Mouse (Mus musculus) liver, embryonic 11.5 days (tissue): ENCODE measurements around the gene Cd72. TPM values are rescaled to one million over a fixed set of nuclear protein-coding genes. Genes with fewer than 3 reads are reported as not detected.
A peak's percentile ranks its signal among the peaks of the same experiment; 100 is the strongest.

Experiments
- ATAC-seq: fragments of 200-750 bp; cut with Nextera tagmentation; replicated peaks from 2 replicates; pipeline ENCODE4 v1.8.0; 2017; ENCODE audit warnings: moderate number of reproducible peaks, mild to moderate bottlenecking, moderate TSS enrichment, moderate library complexity; ENCODE audit not compliant: low FRiP score
- DNase-seq: peaks from one replicate; pipeline ENCODE4 v3.0.0-alpha.2; 2017; ENCODE audit warnings: low spot score
- H3K27ac ChIP-seq: fragments of 300-500 bp; sonication (generic); 2 replicates; pipeline ENCODE4 v1.5.1; 2014; ENCODE audit warnings: mild to moderate bottlenecking, low read depth, low read length, control low read depth
- H3K27me3 ChIP-seq: fragments of 300-500 bp; sonication (generic); replicated peaks from 2 replicates; pipeline ENCODE4 v1.6.1; 2014; ENCODE audit warnings: low read length, mixed read lengths; ENCODE audit not compliant: control insufficient read depth, insufficient read depth
- H3K36me3 ChIP-seq: fragments of 300-500 bp; sonication (generic); 2 replicates; pipeline ENCODE4 v1.6.1; 2014; ENCODE audit warnings: mild to moderate bottlenecking, low read length, moderate library complexity, mixed read lengths; ENCODE audit not compliant: control insufficient read depth, insufficient read depth
- H3K4me1 ChIP-seq: fragments of 300-500 bp; sonication (generic); replicated peaks from 2 replicates; pipeline ENCODE4 v1.6.1; 2014; ENCODE audit warnings: low read length, mixed read lengths; ENCODE audit not compliant: control insufficient read depth, insufficient read depth
- H3K4me2 ChIP-seq: fragments of 300-500 bp; sonication (generic); 2 replicates; pipeline ENCODE4 v1.6.1; 2014; ENCODE audit warnings: mild to moderate bottlenecking, control low read depth, moderate library complexity
- H3K4me3 ChIP-seq: fragments of 300-500 bp; sonication (generic); 2 replicates; pipeline ENCODE4 v1.5.1; 2014; ENCODE audit warnings: low read depth, low read length, control low read depth
- H3K9ac ChIP-seq: fragments of 300-500 bp; sonication (generic); 2 replicates; pipeline ENCODE4 v1.6.1; 2014; ENCODE audit warnings: low read depth, low read length, control low read depth
- H3K9me3 ChIP-seq: fragments of 300-500 bp; sonication (generic); 2 replicates; pipeline ENCODE4 v1.6.1; 2016; ENCODE audit warnings: low read length, inconsistent platforms, mixed read lengths; ENCODE audit not compliant: control insufficient read depth
- whole genome bisulfite sequencing: fragments of 180-500 bp; shearing (Covaris S2); extraction: QIAGEN DNeasy Blood & Tissue Kit; methylation state at CpG from one replicate; pipeline ENCODE4 v1.1.7; 2014; 5-methylcytosine and 5-hydroxymethylcytosine counted together
- polyA plus RNA-seq: library from polyadenylated mRNA; unstranded; fragments of >200 nt; fragmentation: Nextera tagmentation; extraction: Ambion mirVana; gene quantifications from 2 replicates; pipeline ENCODE4 v1.2.1, GENCODE M21; 2014

The Cd72 gene
- 1.2 and 1.3 TPM in 2 replicates for polyA plus RNA-seq

DNA sequence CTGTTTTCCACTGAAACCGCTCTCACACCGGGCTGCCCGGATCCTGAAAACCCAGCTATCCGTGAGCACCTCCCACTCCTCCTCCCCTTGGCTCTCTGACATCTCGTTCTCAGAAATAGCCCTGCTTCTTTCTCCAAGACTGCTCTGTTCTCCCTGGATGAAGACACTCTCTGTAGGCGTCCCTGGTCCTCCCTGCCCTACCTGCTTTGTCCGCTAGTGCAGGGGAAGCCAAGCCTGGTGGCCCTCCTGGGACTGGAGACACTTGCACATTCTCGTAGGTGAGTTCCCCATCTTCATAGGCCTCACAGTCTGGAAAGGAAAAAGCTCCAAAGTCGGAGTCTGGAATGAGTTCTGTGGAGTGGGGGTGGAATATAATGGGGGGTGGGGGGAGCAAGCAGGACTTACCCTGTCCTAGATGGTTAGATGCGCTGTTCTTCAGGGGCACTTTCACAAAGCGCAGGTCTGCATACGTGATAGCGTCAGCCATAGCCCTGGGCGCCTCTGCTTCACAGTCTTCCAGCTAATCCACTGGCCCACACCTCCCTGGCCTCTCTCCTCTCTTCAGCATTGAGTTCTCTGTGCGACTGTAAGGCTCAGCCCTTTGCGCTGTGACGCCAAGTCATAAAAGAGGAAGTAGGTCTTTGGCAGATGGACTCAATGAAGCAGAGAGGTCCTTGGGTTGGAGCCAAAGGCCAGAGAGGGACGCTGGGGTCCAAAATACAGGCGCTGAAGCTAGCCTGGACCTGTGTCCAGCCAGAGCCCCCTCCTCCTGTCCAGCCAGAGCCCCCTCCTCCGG lies at the start of gene Cd72:
Gene Cd72 (minus strand): TSS at position 588 of the 796 bp plus-strand sequence.
- Histone ChIP-seq H3K4me2 (peak within 1 kb of the TSS; percentile 48), H3K4me1 (no peaks in the 10 kb centered on the region; the same call in 1 of the 2 replicates), H3K27me3 (peaks cover 35% of the 10 kb centered on the region), H3K27ac (no peak within 1 kb of the TSS), H3K9ac (no peak within 1 kb of the TSS), H3K9me3 (no peaks in the 10 kb centered on the region), H3K36me3 (no peaks in the 10 kb centered on the region), H3K4me3 (peak within 1 kb of the TSS; percentile 21)
- no peak for ATAC-seq
- no peak for DNase-seq
- WGBS: 24% methylated on average over 20 of the region's 20 CpGs

DNA sequence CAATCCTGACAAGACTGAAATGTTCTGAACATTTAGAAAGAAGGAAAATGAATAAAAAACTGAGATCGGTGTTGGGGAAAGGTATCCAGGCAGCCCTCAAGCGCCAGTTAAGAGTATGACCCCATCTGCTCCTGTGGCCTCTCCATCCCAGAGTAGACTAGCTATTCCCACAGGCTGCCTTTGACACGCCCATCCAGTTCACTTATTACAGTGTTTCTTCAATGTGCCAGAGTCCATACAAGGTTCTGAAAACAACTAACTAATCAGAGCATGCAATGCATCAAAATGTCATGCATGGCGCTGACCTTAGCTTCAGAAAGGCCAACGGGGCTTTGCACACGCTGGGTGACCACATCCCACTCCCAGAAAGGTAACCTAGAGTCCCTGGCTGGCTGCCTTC lies 49.1 kb upstream of the Cd72 start:
- Histone ChIP-seq H3K4me2 (no peak overlapping the region), H3K9me3 (no peaks in the 10 kb centered on the region), H3K4me3 (no peak overlapping the region), H3K27ac (no peak overlapping the region), H3K36me3 (no peaks in the 10 kb centered on the region), H3K4me1 (peaks cover 15% of the 10 kb centered on the region), H3K27me3 (peaks cover 6% of the 10 kb centered on the region; the same call in 1 of the 2 replicates), H3K9ac (no peak overlapping the region)
- DNase-seq (no peak), ATAC-seq (no peak)
- 72% methylated on average over 6 of the region's 6 CpGs for WGBS

- Histone ChIP-seq H3K9me3 (no peaks in the 10 kb centered on the region), H3K4me2 (no peak overlapping the region), H3K27me3 (peaks cover 6% of the 10 kb centered on the region; the same call in 1 of the 2 replicates), H3K4me3 (no peak overlapping the region), H3K9ac (no peak overlapping the region), H3K36me3 (no peaks in the 10 kb centered on the region), H3K4me1 (peaks cover 18% of the 10 kb centered on the region), H3K27ac (no peak overlapping the region)
- WGBS: 76% methylated on average over 2 of the region's 2 CpGs
- DNase-seq: no peak
- ATAC-seq: no peak
These were observed 48.6 kb upstream of the Cd72 start for GRCm38 (mm10) chr4:43503041-43503440.

DNA sequence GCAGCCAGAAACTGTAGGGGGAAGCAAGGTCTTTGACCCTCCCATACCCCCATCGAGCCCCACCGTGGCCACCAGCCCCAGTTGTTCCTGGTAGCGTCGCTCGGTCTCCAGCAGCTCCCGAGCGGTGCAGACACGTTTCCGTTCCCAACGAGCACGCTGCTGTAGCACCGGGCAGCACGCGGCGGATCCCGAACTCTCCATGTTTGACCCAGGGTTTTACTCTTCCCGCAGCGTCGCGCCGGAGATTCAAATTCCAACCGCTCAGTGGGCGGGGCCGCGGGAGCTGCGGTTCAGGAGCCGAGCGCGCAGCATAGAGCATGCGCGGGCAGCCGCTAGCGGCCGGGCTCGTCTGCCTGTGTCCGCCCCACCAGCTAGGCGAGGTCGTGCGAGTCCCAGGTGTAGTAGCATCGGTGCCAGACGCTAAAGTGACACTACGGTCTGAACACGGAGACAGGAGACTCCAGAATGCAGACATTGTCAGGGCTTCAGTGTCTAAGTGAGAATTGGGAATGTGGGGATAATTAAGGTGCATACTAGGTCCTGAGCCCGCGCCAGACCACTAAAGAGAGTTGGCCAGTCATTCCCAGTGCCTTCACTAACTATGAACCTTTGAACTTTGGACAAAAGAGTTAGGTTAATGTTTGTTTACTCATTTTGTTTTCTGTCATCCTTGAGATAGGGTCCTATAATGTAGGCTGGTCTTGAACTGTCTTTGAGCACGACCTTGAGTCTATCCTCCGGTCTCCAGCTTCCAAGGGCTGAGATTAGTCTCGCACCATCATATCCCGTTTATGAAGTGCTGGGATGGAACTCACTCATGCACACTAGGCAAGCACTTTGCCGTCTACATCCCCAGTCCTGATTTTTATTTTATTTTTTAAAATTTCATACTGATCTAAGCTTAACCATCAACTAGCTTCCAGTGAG lies 45.2 kb upstream of the Cd72 start, which contains the start of gene Arhgef39:
Gene Arhgef39 (minus strand): TSS at position 289 of the 927 bp plus-strand sequence.
- ATAC-seq: peak; percentile 85
- Histone ChIP-seq H3K9me3 (no peaks in the 10 kb centered on the region), H3K9ac (peak within 1 kb of the TSS; percentile 84), H3K4me3 (peak within 1 kb of the TSS; percentile 68), H3K27me3 (no peaks in the 10 kb centered on the region), H3K4me1 (peaks cover 22% of the 10 kb centered on the region), H3K36me3 (peaks cover 8% of the 10 kb centered on the region; the same call in 1 of the 2 replicates), H3K27ac (peak within 1 kb of the TSS; percentile 34; the same call in 1 of the 2 replicates), H3K4me2 (peak within 1 kb of the TSS; percentile 70)
- WGBS: 7% methylated on average over 50 of the region's 50 CpGs
- peak; percentile 91 for DNase-seq

DNA sequence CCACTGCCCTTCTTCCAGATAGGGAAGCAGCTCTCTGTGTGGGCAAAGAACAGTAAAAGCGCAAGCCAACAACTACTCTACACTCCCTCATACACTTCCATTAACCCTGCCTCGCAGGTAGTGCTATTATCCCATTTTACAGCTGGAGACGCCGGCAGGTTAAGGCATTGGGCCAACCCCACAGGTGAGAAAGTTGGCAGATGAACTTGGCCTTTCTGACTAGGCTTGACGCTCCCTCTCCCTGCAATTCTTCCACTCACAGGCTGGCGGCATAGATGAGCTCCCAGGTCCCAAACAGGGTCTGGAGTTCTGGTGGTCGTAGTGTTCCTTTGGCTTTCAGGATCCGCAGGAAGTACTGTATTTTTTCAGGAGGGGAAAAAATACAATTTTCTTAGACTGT lies 44.6 kb upstream of the Cd72 start:
- H3K36me3 ChIP-seq: peaks cover 8% of the 10 kb centered on the region; the same call in 1 of the 2 replicates
- peak overlapping the region; percentile 68 for H3K4me3 ChIP-seq
- peak overlapping the region; percentile 34; the same call in 1 of the 2 replicates for H3K27ac ChIP-seq
- 6% methylated on average over 8 of the region's 8 CpGs for WGBS
- peaks cover 17% of the 10 kb centered on the region for H3K4me1 ChIP-seq
- ATAC-seq (peak; percentile 61), DNase-seq (no peak)
- no peaks in the 10 kb centered on the region for H3K27me3 ChIP-seq
- peak overlapping the region; percentile 70 for H3K4me2 ChIP-seq
- no peaks in the 10 kb centered on the region for H3K9me3 ChIP-seq
- peak overlapping the region; percentile 84 for H3K9ac ChIP-seq

DNA sequence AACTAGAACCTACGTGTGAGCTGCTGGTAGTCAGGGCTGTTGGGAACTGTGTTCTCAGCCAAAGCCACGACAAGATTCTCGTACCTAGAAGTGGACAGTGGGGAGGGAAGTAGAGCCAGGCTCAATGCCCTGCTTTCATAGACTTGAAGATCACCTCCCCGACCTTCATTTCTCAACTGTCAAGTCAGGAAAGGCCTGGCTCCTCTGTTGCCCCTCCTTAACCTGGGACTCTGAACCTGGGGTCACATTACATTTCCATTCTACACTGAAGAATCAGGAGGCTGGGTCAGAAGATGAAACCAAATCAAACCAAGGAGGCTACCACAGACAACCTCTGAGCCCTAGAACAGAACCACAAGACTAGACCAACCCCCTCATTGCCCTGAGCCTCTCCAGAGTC lies 43.5 kb upstream of the Cd72 start:
- Histone ChIP-seq H3K27me3 (no peaks in the 10 kb centered on the region), H3K9ac (peak overlapping the region; percentile 84), H3K9me3 (no peaks in the 10 kb centered on the region), H3K36me3 (peaks cover 8% of the 10 kb centered on the region; the same call in 1 of the 2 replicates), H3K4me1 (peaks cover 16% of the 10 kb centered on the region), H3K4me3 (peak overlapping the region; percentile 68), H3K4me2 (peak overlapping the region; percentile 70), H3K27ac (no peak overlapping the region)
- WGBS: 65% methylated on average over 4 of the region's 4 CpGs
- no peak for DNase-seq
- ATAC-seq: no peak

DNA sequence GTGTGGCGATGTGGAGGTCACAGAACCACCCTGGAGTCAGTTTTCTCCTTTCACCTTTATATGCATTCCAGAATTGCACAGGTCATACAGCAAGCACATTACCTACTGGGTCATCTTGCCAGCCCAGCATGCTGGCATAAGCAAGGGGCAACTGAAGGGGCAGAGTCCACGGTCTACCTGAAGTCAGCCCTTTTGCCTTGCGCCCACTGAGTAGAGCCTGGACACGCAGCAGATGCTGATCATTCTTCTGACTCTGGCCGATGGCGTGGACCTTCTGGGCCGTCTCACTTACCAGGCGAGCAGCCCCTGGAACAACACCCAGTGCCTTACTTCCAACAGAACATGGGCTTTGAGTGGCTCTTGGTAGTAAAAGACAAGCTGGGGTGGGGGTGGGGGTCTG lies 43.0 kb upstream of the Cd72 start:
- no peaks in the 10 kb centered on the region for H3K9me3 ChIP-seq
- H3K27ac ChIP-seq: no peak overlapping the region
- H3K27me3 ChIP-seq: no peaks in the 10 kb centered on the region
- ATAC-seq: no peak
- no peak for DNase-seq
- WGBS: 93% methylated on average over 8 of the region's 8 CpGs
- no peak overlapping the region for H3K4me3 ChIP-seq
- peaks cover 16% of the 10 kb centered on the region for H3K4me1 ChIP-seq
- H3K9ac ChIP-seq: no peak overlapping the region
- peak overlapping the region; percentile 70 for H3K4me2 ChIP-seq
- H3K36me3 ChIP-seq: peaks cover 8% of the 10 kb centered on the region; the same call in 1 of the 2 replicates

GRCm38 (mm10) chr4:43496587-43496986 lies 42.2 kb upstream of the Cd72 start:
- no peaks in the 10 kb centered on the region for H3K27me3 ChIP-seq
- H3K4me3 ChIP-seq: no peak overlapping the region
- H3K36me3 ChIP-seq: peaks cover 8% of the 10 kb centered on the region; the same call in 1 of the 2 replicates
- ATAC-seq: no peak
- no peak overlapping the region for H3K4me2 ChIP-seq
- peaks cover 16% of the 10 kb centered on the region for H3K4me1 ChIP-seq
- DNase-seq: no peak
- no peak overlapping the region for H3K27ac ChIP-seq
- H3K9ac ChIP-seq: no peak overlapping the region
- WGBS: 65% methylated on average over 6 of the region's 6 CpGs
- no peaks in the 10 kb centered on the region for H3K9me3 ChIP-seq
